Mouse (Mus musculus): ENCODE measurements around the gene Zfp831. TPM values are rescaled to one million over a fixed set of nuclear protein-coding genes. Genes with fewer than 3 reads are reported as not detected.
A peak's percentile ranks its signal among the peaks of the same experiment; 100 is the strongest.

Gene Zfp831
- total and polyA plus RNA-seq, 3 experiments: 1.4 to 4.1 TPM; not detected in 1

GRCm38 (mm10) chr2:174668806-174669205, 25.5 kb downstream of the Zfp831 start:
- H3K27me3 ChIP-seq (ENCODE audit: control insufficient read depth in 1 of 2, insufficient read depth in 2 of 2, low read length in 2 of 2): no peaks in the 10 kb centered on the region
- H3K27ac ChIP-seq (ENCODE audit: control insufficient read depth, low read depth, low read length): no peak overlapping the region
- no peaks in the 10 kb centered on the region for H3K9me3 ChIP-seq (replicated peaks; ENCODE audit: insufficient read depth, low read length)
- H3K79me2 ChIP-seq (ENCODE audit: control insufficient read depth, insufficient read depth, low read length, poor library complexity): no peaks in the 10 kb centered on the region
- H3K4me3 ChIP-seq (ENCODE audit: control insufficient read depth in 1 of 2, insufficient read depth in 1 of 2, low read depth in 2 of 2, low read length in 2 of 2): no peak overlapping the region
- H3K4me1 ChIP-seq (ENCODE audit: control insufficient read depth in 1 of 2, insufficient read depth in 2 of 2, low read length in 2 of 2): no peaks in the 10 kb centered on the region
- H3K9ac ChIP-seq (ENCODE audit: control insufficient read depth, low read depth, low read length, poor library complexity, severe bottlenecking): no peak overlapping the region
- TF ChIP-seq POLR2AphosphoS2 (IDR thresholded peaks at IDR 0.05; ENCODE audit: low read length): no peak
- TF ChIP-seq EP300 (IDR thresholded peaks at IDR 0.05; ENCODE audit: low read depth in 1 of 2, low read length in 2 of 2): no peak
- TF ChIP-seq ELF1 (IDR thresholded peaks at IDR 0.05; ENCODE audit: low read depth, low read length): no peak
- TF ChIP-seq MAX (IDR thresholded peaks at IDR 0.05; ENCODE audit: low read length): no peak
- TF ChIP-seq TBP (IDR thresholded peaks at IDR 0.05; ENCODE audit: low read depth, low read length): no peak
- TF ChIP-seq RCOR1 (IDR thresholded peaks at IDR 0.05; ENCODE audit: low read depth, low read length): no peak
- no peak for TF ChIP-seq TAL1 (IDR thresholded peaks at IDR 0.05; ENCODE audit: low read length)
- TF ChIP-seq NRF1 (IDR thresholded peaks at IDR 0.05; ENCODE audit: insufficient read depth, low read depth, low read length, poor library complexity, severe bottlenecking): no peak
- TF ChIP-seq ETS1 (IDR thresholded peaks at IDR 0.05; ENCODE audit: low read depth, low read length): no peak
- TF ChIP-seq E2F4 (IDR thresholded peaks at IDR 0.05; ENCODE audit: borderline replicate concordance, low read depth, low read length): no peak
- TF ChIP-seq MXI1 (IDR thresholded peaks at IDR 0.05; ENCODE audit: low read depth, low read length): no peak
- no peak for TF ChIP-seq MEF2A (IDR thresholded peaks at IDR 0.05; ENCODE audit: extremely low read depth, insufficient replicate concordance, low read depth, low read length, poor library complexity, severe bottlenecking)
- DNase-seq (ENCODE audit: low read depth, low spot score): no peak
- H3K36me3 ChIP-seq (ENCODE audit: control insufficient read depth in 1 of 2, insufficient read depth in 2 of 2, low read length in 2 of 2): no peaks in the 10 kb centered on the region; a peak in 1 of 4 replicates

- Histone ChIP-seq H3K36me3 (ENCODE audit: control insufficient read depth in 1 of 2, insufficient read depth in 2 of 2, low read length in 2 of 2) (no peaks in the 10 kb centered on the region; a peak in 1 of 4 replicates), H3K4me1 (ENCODE audit: control insufficient read depth in 1 of 2, insufficient read depth in 2 of 2, low read length in 2 of 2) (0 out of 4 replicates have a peak, but pooled peaks cover 0 to 3% of the 10 kb centered on the region in 2 experiments), H3K27ac (ENCODE audit: control insufficient read depth, low read depth, low read length) (no peak overlapping the region), H3K79me2 (ENCODE audit: control insufficient read depth, insufficient read depth, low read length, poor library complexity) (no peaks in the 10 kb centered on the region), H3K9me3 (replicated peaks; ENCODE audit: insufficient read depth, low read length) (no peaks in the 10 kb centered on the region), H3K9ac (ENCODE audit: control insufficient read depth, low read depth, low read length, poor library complexity, severe bottlenecking) (no peak overlapping the region), H3K27me3 (ENCODE audit: control insufficient read depth in 1 of 2, insufficient read depth in 2 of 2, low read length in 2 of 2) (no peaks in the 10 kb centered on the region), H3K4me3 (ENCODE audit: control insufficient read depth in 1 of 2, insufficient read depth in 1 of 2, low read depth in 2 of 2, low read length in 2 of 2) (no peak overlapping the region)
- no peak for TF ChIP-seq POLR2A (IDR thresholded peaks at IDR 0.05; ENCODE audit: control insufficient read depth in 1 of 2, insufficient read depth in 1 of 2, low read depth in 1 of 2, low read length in 2 of 2, poor library complexity in 1 of 2)
- TF ChIP-seq MXI1 (IDR thresholded peaks at IDR 0.05; ENCODE audit: low read depth, low read length): no peak
- no peak for TF ChIP-seq CHD1 (IDR thresholded peaks at IDR 0.05; ENCODE audit: low read depth, low read length)
- TF ChIP-seq POLR2AphosphoS2 (IDR thresholded peaks at IDR 0.05; ENCODE audit: low read length): no peak
- TF ChIP-seq CTCF (IDR thresholded peaks at IDR 0.05 in 2 of 3, conservative IDR thresholded peaks at IDR 0.05 in 1 of 3; ENCODE audit: control insufficient read depth in 1 of 3, insufficient read depth in 1 of 3, low read depth in 2 of 3, low read length in 3 of 3, poor library complexity in 1 of 3, severe bottlenecking in 1 of 3): peak; percentile 55 to 62 (median 60)
- TF ChIP-seq EP300 (IDR thresholded peaks at IDR 0.05; ENCODE audit: low read depth in 1 of 2, low read length in 2 of 2): no peak
- no peak for TF ChIP-seq USF2 (IDR thresholded peaks at IDR 0.05; ENCODE audit: borderline replicate concordance in 1 of 2, insufficient read depth in 1 of 2, low read depth in 1 of 2, low read length in 2 of 2)
- TF ChIP-seq ETS1 (IDR thresholded peaks at IDR 0.05; ENCODE audit: low read depth, low read length): no peak
- TF ChIP-seq GATA1 (IDR thresholded peaks at IDR 0.05; ENCODE audit: low read depth, low read length): no peak
- no peak for TF ChIP-seq USF1 (IDR thresholded peaks at IDR 0.05; ENCODE audit: low read depth, low read length)
- no peak for TF ChIP-seq MYB (IDR thresholded peaks at IDR 0.05; ENCODE audit: low read depth, low read length)
- no peak for TF ChIP-seq RCOR1 (IDR thresholded peaks at IDR 0.05; ENCODE audit: low read depth, low read length)
- TF ChIP-seq GABPA (IDR thresholded peaks at IDR 0.05; ENCODE audit: low read depth, low read length): no peak
- peak; percentile 34 for TF ChIP-seq SMC3 (IDR thresholded peaks at IDR 0.05; ENCODE audit: low read depth, low read length)
- TF ChIP-seq TBP (IDR thresholded peaks at IDR 0.05; ENCODE audit: low read depth, low read length): no peak
- TF ChIP-seq TAL1 (IDR thresholded peaks at IDR 0.05; ENCODE audit: low read length): no peak
- peak; percentile 64 for DNase-seq (ENCODE audit: low read depth, low spot score)
These were observed 29.3 kb downstream of the Zfp831 start for GRCm38 (mm10) chr2:174672506-174673190.
